Mouse (Mus musculus): ENCODE measurements around the gene C330007P06Rik.
A peak's percentile ranks its signal among the peaks of the same experiment; 100 is the strongest.

C330007P06Rik gene

GRCm38 (mm10) chrX:36837069-36837676 lies 36.7 kb downstream of the C330007P06Rik start:
- DNase-seq (ENCODE audit: extremely low spot score, low spot score): no peak

- peak; percentile 75 for DNase-seq (ENCODE audit: extremely low spot score, low spot score)
These were observed 40.4 kb downstream of the C330007P06Rik start for GRCm38 (mm10) chrX:36833397-36834084.

GRCm38 (mm10) chrX:36831632-36832031 lies 42.3 kb downstream of the C330007P06Rik start:
- DNase-seq (ENCODE audit: extremely low spot score, low spot score): no peak

- DNase-seq (ENCODE audit: extremely low spot score, low spot score): no peak
These were observed 43.6 kb downstream of the C330007P06Rik start for GRCm38 (mm10) chrX:36830271-36830670.

- no peak for DNase-seq (ENCODE audit: extremely low spot score, low spot score)
These were observed 47.0 kb downstream of the C330007P06Rik start for GRCm38 (mm10) chrX:36826873-36827272.

- no peak for DNase-seq (ENCODE audit: extremely low spot score, low spot score)
These were observed 48.9 kb downstream of the C330007P06Rik start for GRCm38 (mm10) chrX:36825032-36825431.

- no peak for DNase-seq (ENCODE audit: extremely low spot score, low spot score)
These were observed 49.8 kb downstream of the C330007P06Rik start for GRCm38 (mm10) chrX:36823932-36824711.

- peak; percentile 51 for DNase-seq (ENCODE audit: extremely low spot score, low spot score)
These were observed 53.7 kb downstream of the C330007P06Rik start for GRCm38 (mm10) chrX:36820201-36820600.

GRCm38 (mm10) chrX:36819575-36819974 lies 54.3 kb downstream of the C330007P06Rik start:
- DNase-seq (ENCODE audit: extremely low spot score, low spot score): no peak

GRCm38 (mm10) chrX:36816953-36817441 lies 56.9 kb downstream of the C330007P06Rik start:
- DNase-seq (ENCODE audit: extremely low spot score, low spot score): peak; percentile 60

- DNase-seq (ENCODE audit: extremely low spot score, low spot score): no peak
These were observed 57.5 kb downstream of the C330007P06Rik start for GRCm38 (mm10) chrX:36816368-36816899.

GRCm38 (mm10) chrX:36815439-36815838 lies 58.5 kb downstream of the C330007P06Rik start:
- DNase-seq (ENCODE audit: extremely low spot score, low spot score): no peak

- no peak for DNase-seq (ENCODE audit: extremely low spot score, low spot score)
These were observed 58.9 kb downstream of the C330007P06Rik start for GRCm38 (mm10) chrX:36815022-36815421.

- DNase-seq (ENCODE audit: extremely low spot score, low spot score): no peak
These were observed 59.6 kb downstream of the C330007P06Rik start for GRCm38 (mm10) chrX:36814161-36814836.

- no peak for DNase-seq (ENCODE audit: extremely low spot score, low spot score)
These were observed 62.5 kb downstream of the C330007P06Rik start for GRCm38 (mm10) chrX:36811377-36811776.

- DNase-seq (ENCODE audit: extremely low spot score, low spot score): no peak
These were observed 65.6 kb downstream of the C330007P06Rik start for GRCm38 (mm10) chrX:36808318-36808683.

GRCm38 (mm10) chrX:36807360-36808317 lies 66.3 kb downstream of the C330007P06Rik start:
- peak; percentile 87 for DNase-seq (ENCODE audit: extremely low spot score, low spot score)

GRCm38 (mm10) chrX:36805466-36806235 lies 68.3 kb downstream of the C330007P06Rik start:
- DNase-seq (ENCODE audit: extremely low spot score, low spot score): no peak

- no peak for DNase-seq (ENCODE audit: extremely low spot score, low spot score)
These were observed 69.7 kb downstream of the C330007P06Rik start for GRCm38 (mm10) chrX:36804196-36804595.

Measured in neural tube, embryonic 10.5 days (tissue).